Mouse (Mus musculus): ENCODE data around the gene C5ar2.
"Not testable (repeated sequence)": the region's sequence is repeated elsewhere in the genome, so short reads cannot be mapped to it uniquely, and the experiment has no call there.

The C5ar2 gene

GRCm38 (mm10) chr7:16244067-16244466, at the start of gene C5ar2:
Gene C5ar2 (minus strand): TSS chr7:16244154.
- DNase-seq (ENCODE audit: low spot score), result no peak

- no peak for DNase-seq (ENCODE audit: low spot score)
Measured at GRCm38 (mm10) chr7:16287791-16288190, 43.8 kb upstream of the C5ar2 start.

GRCm38 (mm10) chr7:16287016-16287415, 43.1 kb upstream of the C5ar2 start:
- DNase-seq (ENCODE audit: low spot score), result no peak

GRCm38 (mm10) chr7:16286026-16286961, 42.3 kb upstream of the C5ar2 start, which contains the start of gene Ccdc9:
Gene Ccdc9 (minus strand): TSS chr7:16286795.
- DNase-seq (ENCODE audit: low spot score), result peak; percentile 97

- DNase-seq (ENCODE audit: low spot score), result peak; percentile 53
Measured at GRCm38 (mm10) chr7:16285450-16286025, 41.6 kb upstream of the C5ar2 start.

GRCm38 (mm10) chr7:16284904-16285303, 41.0 kb upstream of the C5ar2 start:
- DNase-seq (ENCODE audit: low spot score), result no peak

GRCm38 (mm10) chr7:16284001-16284400, 40.0 kb upstream of the C5ar2 start:
- DNase-seq (ENCODE audit: low spot score), result no peak

- no peak for DNase-seq (ENCODE audit: low spot score)
Measured at GRCm38 (mm10) chr7:16282334-16282733, 38.4 kb upstream of the C5ar2 start.

- no peak for DNase-seq (ENCODE audit: low spot score)
Measured at GRCm38 (mm10) chr7:16280721-16281120, 36.8 kb upstream of the C5ar2 start.

- DNase-seq (ENCODE audit: low spot score), result no peak
Measured at GRCm38 (mm10) chr7:16274922-16275890, 31.3 kb upstream of the C5ar2 start.

GRCm38 (mm10) chr7:16273766-16274140, 29.8 kb upstream of the C5ar2 start:
- DNase-seq (ENCODE audit: low spot score), result peak; percentile 91

- DNase-seq (ENCODE audit: low spot score), result peak; percentile 98
Measured at GRCm38 (mm10) chr7:16273081-16273765, 29.3 kb upstream of the C5ar2 start, which contains the start of gene Inafm1. Gene Inafm1 (minus strand): TSS chr7:16273617.

GRCm38 (mm10) chr7:16272681-16273080, 28.7 kb upstream of the C5ar2 start:
- peak; percentile 75 for DNase-seq (ENCODE audit: low spot score)

GRCm38 (mm10) chr7:16271139-16271538, 27.2 kb upstream of the C5ar2 start:
- DNase-seq (ENCODE audit: low spot score), result no peak

- not testable (repeated sequence) for DNase-seq (ENCODE audit: low spot score)
Measured at GRCm38 (mm10) chr7:16266593-16266992, 22.6 kb upstream of the C5ar2 start.

- no peak for DNase-seq (ENCODE audit: low spot score)
Measured at GRCm38 (mm10) chr7:16265856-16266255, 21.9 kb upstream of the C5ar2 start.

- no peak for DNase-seq (ENCODE audit: low spot score)
Measured at GRCm38 (mm10) chr7:16263843-16264242, 19.9 kb upstream of the C5ar2 start.

GRCm38 (mm10) chr7:16263015-16263787, 19.2 kb upstream of the C5ar2 start:
- peak; percentile 91 for DNase-seq (ENCODE audit: low spot score)

- no peak for DNase-seq (ENCODE audit: low spot score)
Measured at GRCm38 (mm10) chr7:16261097-16261496, 17.1 kb upstream of the C5ar2 start.

GRCm38 (mm10) chr7:16259110-16259590, 15.2 kb upstream of the C5ar2 start, which contains the start of gene C5ar1:
Gene C5ar1 (minus strand): TSS chr7:16259540.
- no peak for DNase-seq (ENCODE audit: low spot score)
